Mouse (Mus musculus) cerebellum, postnatal 10 days (tissue): ENCODE measurements around the gene Rbm8a2.
"Not testable (repeated sequence)": the region's sequence is repeated elsewhere in the genome, so short reads cannot be mapped to it uniquely, and the experiment has no call there.

Experiments used
- DNase-seq, 2 experiments: peaks; one replicate each; pipeline ENCODE4 v3.0.0; 2021; ENCODE audit warnings: mixed read lengths in 2 of 2

The Rbm8a2 gene

DNA sequence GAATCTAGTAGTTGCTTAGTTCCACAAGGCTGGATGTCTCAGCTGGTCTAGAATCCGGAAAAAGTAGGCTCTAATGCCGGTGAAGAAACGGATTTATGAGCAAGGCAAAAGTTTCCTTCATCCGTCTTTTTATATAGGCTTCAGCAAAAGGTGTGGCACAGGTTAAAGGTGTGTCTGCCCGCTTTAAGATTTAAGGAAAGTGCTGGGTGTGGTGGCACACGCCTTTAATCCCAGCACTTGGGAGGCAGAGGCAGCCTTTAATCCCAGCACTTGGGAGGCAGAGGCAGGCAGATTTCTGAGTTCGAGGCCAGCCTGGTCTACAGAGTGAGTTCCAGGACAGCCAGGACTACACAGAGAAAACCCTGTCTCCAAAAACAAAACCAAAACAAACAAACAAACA, at the start of gene Rbm8a2:
Gene Rbm8a2, minus strand, starts transcription at position 101 of the 400 bp plus-strand sequence.
- not testable (repeated sequence) for DNase-seq

DNA sequence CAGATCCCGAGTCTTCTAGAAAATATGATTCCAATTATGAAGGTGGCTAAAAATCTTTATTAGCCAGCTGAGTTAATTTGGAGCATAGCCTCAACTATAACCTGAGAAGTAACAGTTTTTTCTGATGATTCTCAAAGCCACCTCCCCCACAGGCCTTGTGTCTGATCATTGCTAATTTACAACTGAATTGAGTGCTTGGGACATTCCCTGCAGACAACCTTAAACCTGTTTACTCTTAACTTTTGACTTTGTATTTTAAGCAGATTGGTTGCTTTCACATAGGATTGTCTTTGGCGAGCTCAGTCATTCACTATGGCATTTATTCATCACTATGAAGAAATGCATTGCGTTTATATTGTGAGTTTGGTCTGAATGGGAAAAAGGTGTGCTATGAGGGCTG, 49.5 kb upstream of the Rbm8a2 start:
- DNase-seq: no peak

DNA sequence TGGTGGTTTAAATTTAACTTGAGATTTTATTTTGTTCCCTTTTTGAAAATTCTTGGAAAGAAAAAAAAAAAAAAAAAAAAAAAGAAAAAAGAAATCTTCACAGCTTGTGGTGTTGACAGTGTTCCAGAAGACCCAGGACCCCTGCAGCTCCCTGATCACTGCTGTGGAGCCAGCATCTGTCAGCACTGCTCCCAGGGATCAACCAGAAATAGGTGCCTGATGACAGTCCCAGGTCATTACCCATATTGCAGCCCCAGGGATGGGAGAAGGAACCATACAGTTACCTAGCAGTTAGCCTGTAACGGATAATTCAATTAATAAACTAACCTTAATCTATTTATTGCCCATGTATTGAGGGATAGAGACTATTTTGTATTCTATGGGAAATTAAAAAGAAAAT, 45.6 kb upstream of the Rbm8a2 start:
- DNase-seq: peak; percentile 78 to 83

DNA sequence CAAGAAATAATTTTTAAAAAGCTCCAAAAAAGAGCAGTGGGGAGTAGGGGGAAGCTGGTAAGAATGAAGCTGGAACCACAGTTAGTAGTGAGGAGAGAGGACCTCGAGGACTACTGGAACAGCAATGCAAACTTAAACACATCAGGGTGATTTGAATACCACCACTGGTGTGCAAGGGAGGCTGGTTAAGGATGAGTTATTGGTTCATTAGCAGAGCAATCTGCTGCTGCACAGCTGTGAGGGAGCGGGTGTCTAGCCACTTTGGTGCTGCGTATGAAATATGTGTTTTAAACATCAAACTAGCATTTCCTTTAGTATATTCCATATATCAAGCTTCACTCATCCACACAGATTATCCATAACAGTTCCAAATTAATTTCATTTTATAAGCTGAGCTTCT, 39.6 kb upstream of the Rbm8a2 start:
- DNase-seq: no peak

DNA sequence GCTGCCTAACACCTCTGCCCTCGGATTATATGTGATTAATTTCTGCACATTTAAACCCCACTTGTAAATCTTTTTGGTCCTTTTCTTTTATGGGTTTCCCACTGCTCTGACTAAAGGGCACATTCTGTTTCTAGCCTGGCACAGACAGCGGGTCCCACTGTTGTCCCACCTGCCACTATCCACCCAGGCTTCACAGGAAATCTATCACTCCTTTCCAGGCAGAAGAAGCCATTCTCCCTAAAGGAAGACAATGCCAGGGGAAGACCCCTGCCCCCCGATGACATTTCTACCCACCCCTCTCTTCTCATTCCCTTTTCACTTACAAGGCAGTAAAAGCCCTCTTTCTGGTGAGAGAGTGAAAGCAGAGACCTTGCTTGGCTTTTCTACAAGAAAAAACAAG, 37.2 kb upstream of the Rbm8a2 start:
- peak; percentile 58 to 67 for DNase-seq

DNA sequence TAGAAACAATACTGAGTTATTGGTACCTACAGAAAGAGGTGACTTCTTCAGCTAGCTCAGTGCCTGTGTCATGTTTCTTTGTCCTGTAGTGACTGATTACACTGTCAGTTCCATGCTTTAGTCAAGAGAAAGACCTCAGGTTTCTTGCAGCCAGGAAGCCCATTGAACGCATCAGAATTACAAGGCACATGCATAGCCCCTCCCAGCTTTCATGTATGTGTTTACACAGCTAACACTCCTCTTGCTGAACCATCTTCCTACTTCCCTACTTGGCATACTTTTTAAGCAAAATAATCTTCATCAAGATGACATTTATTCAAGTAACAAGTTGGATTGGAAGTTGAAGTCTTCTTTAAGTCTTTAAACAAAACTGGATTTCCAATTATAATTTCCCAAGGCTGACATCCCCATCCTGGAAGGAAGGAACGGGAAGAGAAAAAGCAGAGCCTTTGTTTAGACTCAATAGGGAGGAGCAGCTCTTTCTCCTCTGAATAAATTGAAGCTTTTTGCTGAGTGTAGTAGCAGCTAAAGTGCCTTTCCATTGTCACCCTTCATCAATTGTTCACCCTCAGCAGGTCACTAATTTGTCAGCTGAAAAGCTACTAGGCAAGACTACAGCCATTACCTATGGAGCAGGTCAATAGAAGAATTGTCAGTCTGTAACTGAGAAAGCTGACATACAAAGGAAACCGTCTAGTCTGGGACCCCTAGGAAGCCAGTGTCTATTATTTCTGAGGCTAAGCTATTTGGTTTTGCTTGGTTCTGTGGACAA, 34.8 kb upstream of the Rbm8a2 start:
- no peak for DNase-seq

DNA sequence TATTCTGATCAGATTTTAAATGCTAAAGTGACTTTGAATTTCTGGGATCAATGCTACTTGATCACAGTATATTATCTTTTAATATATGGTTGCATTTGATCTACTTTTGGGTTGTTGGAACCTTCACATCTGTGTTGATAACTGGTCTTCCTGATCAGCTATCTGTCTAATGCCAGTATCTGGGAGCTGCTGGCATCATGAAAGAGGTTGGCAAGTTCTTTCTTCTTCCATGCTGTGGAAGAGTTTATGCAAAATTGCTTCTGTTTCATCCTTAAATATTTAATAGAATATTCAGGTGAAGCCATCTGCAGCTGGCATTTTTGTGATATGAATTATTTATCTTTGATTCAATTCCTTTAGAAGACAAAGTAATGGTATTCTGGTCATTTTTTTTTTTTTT, 32.6 kb upstream of the Rbm8a2 start:
- DNase-seq: peak; percentile 40 to 46

DNA sequence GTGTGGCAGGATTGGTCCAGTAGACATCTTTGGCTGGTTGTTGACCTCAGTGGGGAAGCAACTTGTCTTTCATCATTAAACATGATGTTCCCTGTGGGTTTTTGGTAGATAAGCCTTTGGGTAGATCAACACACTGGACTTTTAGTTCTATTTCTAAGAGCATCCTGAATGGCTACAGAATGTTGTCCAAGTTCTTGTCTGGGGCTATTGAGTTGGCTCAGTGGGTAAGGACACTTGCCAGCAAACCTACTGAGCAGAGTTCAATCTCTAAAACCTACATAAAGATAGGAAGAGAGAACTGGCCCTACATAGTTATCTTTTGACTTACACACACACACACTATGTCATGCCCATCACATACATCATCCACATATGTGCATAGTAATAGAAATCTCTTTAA, 32.2 kb upstream of the Rbm8a2 start:
- DNase-seq: peak; percentile 63 to 76

DNA sequence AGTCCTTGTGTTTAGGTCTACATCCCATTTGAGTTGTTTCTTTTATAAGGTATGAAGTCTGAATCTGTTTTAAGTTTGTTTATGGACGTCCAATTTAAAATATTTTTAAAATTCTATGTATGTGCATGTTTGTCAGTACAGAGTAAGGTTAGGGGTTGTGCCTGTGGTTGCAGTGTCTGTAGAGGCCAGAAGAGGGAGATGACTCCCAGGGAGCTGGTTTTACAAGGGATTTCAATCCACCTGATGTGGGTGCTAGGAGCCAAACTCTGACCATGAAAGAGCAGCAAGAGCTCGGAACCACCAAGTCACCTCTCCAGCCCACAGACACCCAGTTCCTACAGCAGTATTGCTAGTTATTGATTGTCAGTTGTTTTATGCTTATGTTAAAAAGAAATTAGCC, 29.5 kb upstream of the Rbm8a2 start:
- DNase-seq: no peak

DNA sequence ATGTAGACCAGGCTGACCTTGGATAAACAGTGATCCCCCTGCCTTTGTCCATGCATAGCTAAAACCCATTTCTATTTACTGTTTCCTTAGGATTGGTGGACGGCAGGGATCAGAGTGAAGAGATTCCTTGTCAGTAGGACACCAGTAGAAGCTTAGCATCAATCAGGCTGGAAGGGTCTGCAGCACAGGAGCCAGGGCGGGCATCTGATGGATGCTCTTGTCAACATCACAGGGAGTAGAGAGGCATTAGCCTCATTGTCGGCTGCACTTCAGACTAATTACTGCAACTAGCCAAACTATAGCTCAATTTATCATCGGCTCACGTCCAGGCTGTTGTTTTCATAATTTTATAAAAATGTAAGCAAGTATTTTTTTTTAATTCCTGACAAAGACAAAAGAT, 21.7 kb upstream of the Rbm8a2 start:
- DNase-seq: no peak

DNA sequence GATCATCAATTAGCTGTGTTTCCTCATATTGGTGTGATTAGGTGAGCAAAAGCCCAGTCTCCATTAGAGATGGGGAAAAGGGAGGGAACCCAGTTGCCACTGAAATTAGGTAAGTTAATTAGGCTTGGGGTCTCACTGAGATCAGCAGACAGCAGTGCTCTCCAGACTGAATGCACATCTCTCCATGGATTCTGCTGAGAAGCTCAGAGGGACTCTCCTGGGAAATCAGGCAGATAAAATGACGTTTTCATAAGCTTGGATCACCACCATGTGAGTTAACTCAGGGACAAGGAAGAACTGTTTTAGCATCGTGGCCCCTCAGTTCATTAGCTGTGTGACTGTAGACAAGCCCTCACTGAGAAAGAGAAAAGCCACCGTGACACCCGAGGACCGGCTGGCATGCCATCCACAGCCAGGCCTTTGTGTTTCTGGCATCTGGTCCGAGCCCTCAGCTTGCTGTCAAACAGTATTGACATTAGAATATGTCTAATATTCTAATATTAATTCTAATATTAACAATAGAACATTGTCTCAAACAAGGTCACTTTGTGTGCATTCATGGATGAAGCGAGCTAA, 18.2 kb upstream of the Rbm8a2 start:
- DNase-seq: peak; percentile 28 to 36

DNA sequence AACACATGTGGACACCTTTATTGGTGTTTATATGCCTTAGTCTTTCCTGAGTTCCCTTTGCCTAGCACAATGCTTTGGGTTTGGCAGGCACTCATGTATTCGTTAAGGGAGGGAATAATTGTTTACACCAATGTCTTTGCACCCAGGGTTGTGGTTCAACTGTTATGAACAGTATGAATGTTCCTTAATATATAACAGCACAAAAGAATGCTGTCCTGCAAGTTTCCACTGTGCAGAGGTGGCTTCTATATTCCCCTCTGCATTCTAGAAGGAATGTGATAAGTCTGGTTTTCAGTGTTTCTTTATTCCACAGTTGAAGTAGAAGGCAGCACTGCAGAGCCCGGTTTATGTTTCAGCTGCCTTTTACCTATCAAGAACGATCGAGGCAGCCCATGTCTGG, 10.0 kb upstream of the Rbm8a2 start:
- DNase-seq: no peak

DNA sequence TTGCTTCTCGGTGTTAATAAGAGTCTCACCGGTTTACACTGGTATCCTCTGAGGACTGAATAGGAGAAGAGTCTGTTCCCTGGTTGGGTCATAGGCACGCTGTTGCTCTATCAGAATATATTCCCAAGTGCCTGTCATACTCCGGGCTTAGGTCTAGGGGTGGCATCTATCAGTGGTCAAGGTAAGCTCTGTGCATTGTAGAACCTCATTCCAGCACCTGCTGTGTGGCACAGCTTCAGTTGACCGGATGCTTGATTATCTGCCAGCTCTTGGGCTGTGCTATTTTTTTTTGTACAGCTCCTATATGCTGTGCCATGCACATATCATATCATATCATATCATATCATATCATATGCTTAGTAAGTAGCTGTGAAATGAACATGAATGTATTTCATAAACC, 9.5 kb upstream of the Rbm8a2 start:
- DNase-seq: peak in 1 of 2 experiments; percentile 33

DNA sequence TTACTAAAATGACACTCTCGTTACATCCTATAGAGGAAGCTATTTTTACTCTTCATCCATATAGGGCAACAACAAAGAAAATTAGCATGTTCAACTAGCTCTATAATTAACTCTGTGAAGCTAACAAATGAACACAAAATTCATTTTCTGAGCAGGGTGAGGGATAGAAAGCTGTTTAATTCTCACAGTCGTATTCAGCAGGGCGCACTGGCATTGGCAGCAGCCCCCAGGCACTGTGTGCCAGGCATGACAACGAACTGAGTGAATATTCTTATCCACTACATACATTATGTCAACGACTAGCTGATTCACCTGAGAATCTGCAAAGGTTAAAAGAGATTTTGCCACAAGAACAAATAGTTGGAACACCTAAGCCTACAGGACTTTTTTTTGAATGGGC, 8.2 kb downstream of the Rbm8a2 start:
- peak; percentile 57 to 75 for DNase-seq

DNA sequence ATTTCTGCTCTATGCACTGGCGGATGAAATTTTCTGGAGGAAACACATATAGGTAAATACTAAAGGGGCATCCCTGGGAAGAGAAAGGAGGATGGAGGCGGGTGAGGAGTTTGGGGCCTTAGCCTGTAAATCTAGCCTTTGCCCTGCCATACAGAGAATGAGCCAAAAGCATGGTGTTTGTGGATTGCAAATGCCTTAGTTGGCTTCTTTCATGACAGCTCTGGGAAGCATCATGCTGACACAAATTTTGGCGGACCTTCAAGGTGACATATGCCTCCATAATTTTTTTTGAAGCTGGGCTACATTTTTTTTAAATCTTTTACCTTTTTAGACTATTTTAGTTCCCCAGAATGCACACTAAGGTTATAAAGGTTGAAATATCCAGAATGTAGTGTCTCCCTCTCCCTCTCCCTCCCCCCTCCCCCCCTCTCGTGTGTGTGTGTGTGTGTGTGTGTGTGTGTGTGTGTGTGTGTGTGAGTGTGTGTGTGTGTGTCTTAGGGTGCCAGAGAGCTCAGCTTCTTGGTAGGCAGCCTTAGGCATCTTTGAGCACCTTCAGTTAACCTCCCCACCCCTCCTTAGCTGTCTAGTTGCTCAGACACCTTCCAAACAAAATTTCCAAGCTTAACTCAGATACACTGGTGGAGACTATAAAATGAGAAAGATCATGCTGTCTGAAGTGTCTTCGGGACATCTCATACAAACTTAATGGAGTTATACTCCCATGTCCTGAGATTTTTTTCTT, 11.7 kb downstream of the Rbm8a2 start:
- peak; percentile 81 to 85 for DNase-seq

DNA sequence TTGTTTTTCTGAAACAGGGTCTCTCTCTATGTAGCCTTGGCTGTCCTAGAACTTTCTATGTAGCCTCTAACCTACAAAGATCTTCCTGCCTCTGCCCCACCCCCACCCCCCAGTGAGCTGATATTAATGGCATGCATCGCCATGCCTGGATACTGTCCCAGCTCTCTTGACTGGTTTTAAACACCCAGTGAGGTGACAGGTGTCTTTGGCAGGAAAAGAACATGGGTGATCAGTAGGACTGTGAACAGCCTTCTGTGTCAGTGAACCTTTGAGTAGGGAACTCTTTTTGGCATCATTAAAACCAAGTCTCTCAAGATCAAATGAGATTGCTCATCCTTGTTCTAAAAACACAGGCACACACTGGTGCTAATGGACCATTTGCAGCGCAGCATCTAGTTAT, 17.1 kb downstream of the Rbm8a2 start:
- DNase-seq: peak in 1 of 2 experiments; percentile 23

DNA sequence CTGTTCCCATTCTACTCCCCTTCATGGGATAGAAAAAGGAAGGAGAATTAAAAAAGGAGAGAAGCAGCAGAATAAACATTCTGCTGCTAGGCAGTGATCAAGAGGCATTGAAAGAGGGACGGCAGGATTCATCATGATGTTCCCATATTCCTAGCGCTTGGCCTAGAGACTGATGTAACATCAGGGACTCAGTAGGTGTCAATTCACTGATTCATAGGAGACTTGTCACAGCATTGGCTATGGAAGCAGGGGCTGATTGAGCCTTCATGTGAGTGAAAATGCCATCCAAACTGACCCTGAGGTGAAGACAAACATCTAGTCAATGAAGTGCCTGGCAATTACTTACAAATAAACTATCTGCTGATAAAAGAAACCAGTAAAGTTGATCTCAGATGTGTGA, 28.1 kb downstream of the Rbm8a2 start:
- DNase-seq: no peak

DNA sequence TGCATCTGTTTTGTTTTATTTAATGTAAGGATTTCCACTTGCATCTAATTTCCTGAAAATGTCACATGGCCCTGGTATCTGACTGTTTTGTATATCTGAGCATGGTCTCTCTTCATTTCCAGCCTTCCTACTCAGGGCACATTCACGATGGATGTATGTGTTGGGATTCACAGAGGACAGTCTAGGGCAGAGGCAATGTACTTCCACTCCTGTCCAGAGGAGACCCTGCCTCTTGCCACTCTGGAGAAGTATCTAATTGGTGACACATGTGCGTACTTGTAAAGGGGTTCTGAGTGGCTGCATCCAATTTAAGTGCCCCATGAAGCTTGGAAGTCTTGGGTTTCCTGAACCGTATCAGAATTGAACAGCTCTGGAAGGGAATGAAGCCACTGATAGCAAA, 28.5 kb downstream of the Rbm8a2 start:
- DNase-seq: no peak

DNA sequence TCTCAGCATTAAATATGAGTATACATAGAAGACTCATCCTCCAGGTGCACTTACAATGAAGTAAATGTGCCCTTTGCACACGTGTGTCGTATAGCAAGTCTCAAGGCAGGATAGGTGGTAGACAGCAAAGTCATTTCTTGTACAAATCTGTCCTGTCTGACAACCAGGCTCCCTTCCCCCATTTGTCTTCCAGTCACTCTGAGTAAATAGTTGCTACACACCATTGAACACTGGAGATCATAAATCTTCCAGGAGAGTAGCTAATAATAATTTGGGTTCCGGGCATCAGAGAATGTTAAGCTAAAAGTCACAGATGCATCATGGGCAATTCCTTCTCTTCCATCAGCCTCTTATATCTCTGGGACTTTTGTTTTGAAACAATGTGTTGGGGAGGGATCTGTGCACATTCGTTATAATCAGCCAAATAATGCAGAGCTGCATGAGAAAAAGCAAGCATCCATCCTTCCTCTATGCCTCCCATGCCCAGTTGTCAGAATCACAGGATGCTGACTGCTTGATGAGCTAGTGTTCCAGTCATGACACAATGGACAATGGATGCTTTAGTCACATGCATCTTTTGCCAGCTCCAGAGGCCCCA, 32.1 kb downstream of the Rbm8a2 start:
- no peak for DNase-seq

DNA sequence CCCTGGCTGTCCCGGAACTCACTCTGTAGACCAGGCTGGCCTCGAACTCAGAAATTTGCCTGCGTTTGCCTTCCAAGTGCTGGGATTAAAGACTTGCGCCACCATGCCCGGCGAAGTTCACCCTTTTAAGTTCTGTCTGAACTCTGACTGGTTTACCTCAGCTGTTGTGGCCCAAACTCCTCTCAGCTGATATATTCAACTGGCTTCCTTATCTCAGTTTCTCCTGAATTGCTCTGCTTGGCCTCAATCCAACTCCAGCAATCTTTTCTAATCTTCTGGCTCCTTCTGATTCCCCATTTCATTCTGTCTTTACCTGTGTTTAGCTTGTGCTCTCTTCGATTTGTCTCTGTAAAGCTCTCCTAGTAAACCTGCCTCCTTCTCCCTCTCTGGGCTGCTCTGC, 35.7 kb downstream of the Rbm8a2 start:
- DNase-seq: no peak

DNA sequence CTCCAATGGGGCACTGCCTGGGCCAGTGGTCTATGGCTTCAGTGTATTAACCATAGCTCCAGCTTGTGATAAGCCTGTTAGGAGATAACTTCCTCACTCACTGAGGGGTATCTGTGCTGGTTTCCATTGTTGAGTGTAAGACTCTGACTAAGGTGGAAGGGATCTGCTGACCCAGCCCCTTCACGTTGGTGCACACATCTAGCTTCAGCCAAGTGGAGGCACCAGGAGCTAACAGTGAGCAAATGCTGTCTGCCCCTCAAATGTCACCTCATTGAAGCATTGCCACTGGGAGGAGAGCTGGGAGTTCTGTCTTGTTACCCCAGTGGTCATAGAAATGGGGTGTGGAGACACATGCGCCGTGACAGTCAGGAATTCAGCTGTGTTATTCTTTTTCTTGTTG, 40.2 kb downstream of the Rbm8a2 start:
- DNase-seq: no peak

DNA sequence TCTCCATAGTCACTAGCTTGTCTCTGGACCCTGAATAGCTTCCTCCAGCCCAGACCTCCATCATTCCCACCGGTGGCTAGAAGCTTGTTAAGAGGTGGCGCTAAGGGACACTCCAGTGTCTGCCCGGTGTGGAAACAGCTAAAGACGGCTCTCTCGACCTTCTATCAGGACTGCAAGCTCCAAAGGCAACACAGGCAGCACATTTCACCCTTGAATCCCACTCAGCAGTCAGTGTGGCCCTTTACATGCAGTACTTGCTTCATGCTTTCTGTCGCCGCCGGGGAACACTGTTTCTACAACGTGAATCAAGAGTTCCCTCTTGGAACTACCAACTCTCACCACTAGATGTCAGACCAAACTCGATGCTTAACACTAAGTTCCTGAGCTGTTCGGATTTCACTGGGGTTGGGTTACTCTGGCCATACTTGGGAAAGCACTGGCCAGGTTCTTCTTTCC, 42.6 kb downstream of the Rbm8a2 start:
- peak; percentile 92 to 96 for DNase-seq

DNA sequence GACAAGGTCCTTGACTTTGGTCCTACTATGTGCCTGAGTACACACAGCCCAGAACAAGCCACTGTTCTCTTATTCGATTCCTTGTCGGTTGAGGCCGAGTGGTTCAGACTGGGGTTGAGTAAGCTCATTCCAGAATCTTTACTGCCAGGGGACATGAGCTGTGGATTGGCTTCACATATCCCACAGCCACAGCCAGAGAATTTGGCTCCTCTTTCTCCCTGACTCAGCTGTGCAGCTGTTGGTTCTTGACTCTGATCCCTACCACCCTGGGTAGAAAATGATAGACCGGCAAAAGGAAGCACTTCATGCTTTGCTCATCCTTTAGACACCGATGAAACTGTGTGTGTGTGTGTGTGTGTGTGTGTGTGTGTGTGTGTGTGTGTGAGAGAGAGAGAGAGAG, 47.5 kb downstream of the Rbm8a2 start:
- DNase-seq: no peak
